Mouse (Mus musculus) lung, embryonic 15.5 days (tissue): ENCODE measurements around the gene Hoxc11. TPM values are rescaled to one million over a fixed set of nuclear protein-coding genes. Genes with fewer than 3 reads are reported as not detected.

Experiments used
- ATAC-seq: fragments of 200-750 bp; cut with Nextera tagmentation; 2 replicates; pipeline ENCODE4 v1.8.0; 2017; ENCODE audit warnings: moderate number of reproducible peaks, borderline replicate concordance; ENCODE audit not compliant: low FRiP score, low TSS enrichment; ENCODE audit errors: extremely low read depth
- H3K27ac ChIP-seq: fragments of 300-500 bp; sonication (generic); 2 replicates; pipeline ENCODE4 v1.5.1; 2015; ENCODE audit warnings: moderate library complexity, mild to moderate bottlenecking, inconsistent platforms
- H3K27me3 ChIP-seq: fragments of 300-500 bp; sonication (generic); 2 replicates; pipeline ENCODE4 v1.6.1; 2015; ENCODE audit warnings: inconsistent platforms
- H3K36me3 ChIP-seq: fragments of 300-500 bp; sonication (generic); 2 replicates; pipeline ENCODE4 v1.6.1; 2015; ENCODE audit warnings: inconsistent platforms
- H3K4me1 ChIP-seq: fragments of 300-500 bp; sonication (generic); 2 replicates; pipeline ENCODE4 v1.6.1; 2015; ENCODE audit warnings: inconsistent platforms
- H3K4me2 ChIP-seq: fragments of 300-500 bp; sonication (generic); 2 replicates; pipeline ENCODE4 v1.6.1; 2015; ENCODE audit warnings: inconsistent platforms, mild to moderate bottlenecking, moderate library complexity
- H3K4me3 ChIP-seq: fragments of 300-500 bp; sonication (generic); 2 replicates; pipeline ENCODE4 v1.5.1; 2015; ENCODE audit warnings: mild to moderate bottlenecking, inconsistent platforms
- H3K9ac ChIP-seq: fragments of 300-500 bp; sonication (generic); 2 replicates; pipeline ENCODE4 v1.6.1; 2015; ENCODE audit warnings: inconsistent platforms
- H3K9me3 ChIP-seq: fragments of 300-500 bp; sonication (generic); 2 replicates; pipeline ENCODE4 v1.6.1; 2016; ENCODE audit warnings: inconsistent platforms
- WGBS: fragments of 180-500 bp; shearing (Covaris S2); methylation state at CpG from one replicate; pipeline ENCODE4 v1.1.7; 2015; 5-methylcytosine and 5-hydroxymethylcytosine counted together
- polyA plus RNA-seq: library from polyadenylated mRNA; unstranded; fragments of >200 nt; fragmentation: Nextera tagmentation; extraction: Ambion mirVana; gene quantifications from 2 replicates; pipeline ENCODE4 v1.2.1, GENCODE M21; 2015

The Hoxc11 gene
- polyA plus RNA-seq, 1 experiment from 2014 or later: not detected

DNA sequence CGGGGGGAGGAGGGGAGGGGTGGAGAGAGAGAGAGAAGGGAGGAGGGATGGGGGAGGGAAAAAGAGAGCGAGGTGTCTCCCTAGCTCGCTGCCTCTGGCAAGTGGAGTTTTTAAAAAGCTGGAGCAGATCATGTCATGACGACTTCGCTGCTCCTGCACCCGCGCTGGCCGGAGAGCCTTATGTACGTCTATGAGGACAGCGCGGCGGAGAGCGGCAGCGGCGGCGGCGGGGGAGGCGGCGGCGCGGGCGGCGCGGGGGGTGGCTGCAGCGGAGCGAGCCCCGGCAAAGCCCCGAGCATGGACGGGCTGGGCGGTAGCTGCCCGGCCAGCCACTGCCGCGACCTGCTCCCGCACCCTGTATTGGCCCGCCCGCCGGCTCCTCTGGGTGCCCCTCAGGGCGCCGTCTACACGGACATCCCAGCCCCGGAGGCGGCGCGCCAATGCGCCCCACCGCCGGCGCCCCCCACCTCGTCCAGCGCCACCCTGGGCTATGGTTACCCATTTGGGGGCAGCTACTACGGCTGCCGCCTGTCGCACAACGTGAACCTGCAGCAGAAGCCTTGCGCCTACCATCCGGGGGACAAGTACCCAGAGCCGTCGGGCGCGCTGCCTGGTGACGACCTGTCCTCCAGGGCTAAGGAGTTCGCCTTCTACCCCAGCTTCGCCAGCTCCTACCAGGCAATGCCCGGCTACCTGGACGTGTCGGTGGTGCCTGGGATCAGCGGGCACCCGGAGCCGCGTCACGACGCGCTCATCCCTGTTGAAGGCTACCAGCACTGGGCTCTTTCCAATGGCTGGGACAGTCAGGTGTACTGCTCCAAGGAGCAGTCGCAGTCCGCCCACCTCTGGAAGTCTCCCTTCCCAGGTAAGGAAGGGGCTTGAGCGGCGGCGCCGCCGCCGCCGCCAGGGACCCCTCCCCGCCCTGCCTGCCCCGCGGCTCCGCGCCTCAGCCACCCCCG, 32.9 kb upstream of the Hoxc11 start, which contains the start of gene Hoxc13:
Gene Hoxc13 (plus strand): TSS at position 51 of the 959 bp plus-strand sequence.
- Histone ChIP-seq H3K4me2 (peak within 1 kb of the TSS; percentile 34), H3K9me3 (no peaks in the 10 kb centered on the region), H3K36me3 (no peaks in the 10 kb centered on the region), H3K4me1 (peaks cover 4% of the 10 kb centered on the region; the same call in 1 of the 2 replicates), H3K4me3 (peak within 1 kb of the TSS; percentile 20), H3K9ac (no peak within 1 kb of the TSS), H3K27ac (no peak within 1 kb of the TSS), H3K27me3 (peaks cover 99% of the 10 kb centered on the region)
- WGBS: 2% methylated on average over 68 of the region's 88 CpGs
- peak; percentile 59; the same call in 1 of the 2 replicates for ATAC-seq

DNA sequence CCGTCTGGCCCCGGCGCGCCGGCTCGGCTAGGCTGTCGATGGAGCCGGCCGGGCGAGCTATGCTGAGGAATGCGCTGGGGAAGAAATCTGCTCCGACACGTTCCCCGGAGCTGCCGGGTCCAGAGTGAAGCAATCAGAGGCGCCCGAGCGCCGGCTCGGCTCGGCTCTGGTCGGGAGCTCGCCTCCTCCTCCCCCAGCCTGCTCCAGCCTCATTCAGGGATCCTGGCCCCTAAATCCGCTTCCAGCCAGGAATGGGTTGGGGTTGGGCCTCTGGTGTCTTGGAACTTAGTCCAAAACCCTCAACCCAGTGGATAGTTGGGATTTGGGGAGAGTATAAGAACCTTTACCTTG, 32.2 kb upstream of the Hoxc11 start:
- Histone ChIP-seq H3K27me3 (peaks cover 99% of the 10 kb centered on the region), H3K27ac (no peak overlapping the region), H3K9me3 (no peaks in the 10 kb centered on the region), H3K4me1 (peaks cover 4% of the 10 kb centered on the region; the same call in 1 of the 2 replicates), H3K4me3 (no peak overlapping the region), H3K9ac (no peak overlapping the region), H3K4me2 (no peak overlapping the region), H3K36me3 (no peaks in the 10 kb centered on the region)
- ATAC-seq: peak; percentile 35; the same call in 1 of the 2 replicates
- 2% methylated on average over 24 of the region's 24 CpGs for WGBS

DNA sequence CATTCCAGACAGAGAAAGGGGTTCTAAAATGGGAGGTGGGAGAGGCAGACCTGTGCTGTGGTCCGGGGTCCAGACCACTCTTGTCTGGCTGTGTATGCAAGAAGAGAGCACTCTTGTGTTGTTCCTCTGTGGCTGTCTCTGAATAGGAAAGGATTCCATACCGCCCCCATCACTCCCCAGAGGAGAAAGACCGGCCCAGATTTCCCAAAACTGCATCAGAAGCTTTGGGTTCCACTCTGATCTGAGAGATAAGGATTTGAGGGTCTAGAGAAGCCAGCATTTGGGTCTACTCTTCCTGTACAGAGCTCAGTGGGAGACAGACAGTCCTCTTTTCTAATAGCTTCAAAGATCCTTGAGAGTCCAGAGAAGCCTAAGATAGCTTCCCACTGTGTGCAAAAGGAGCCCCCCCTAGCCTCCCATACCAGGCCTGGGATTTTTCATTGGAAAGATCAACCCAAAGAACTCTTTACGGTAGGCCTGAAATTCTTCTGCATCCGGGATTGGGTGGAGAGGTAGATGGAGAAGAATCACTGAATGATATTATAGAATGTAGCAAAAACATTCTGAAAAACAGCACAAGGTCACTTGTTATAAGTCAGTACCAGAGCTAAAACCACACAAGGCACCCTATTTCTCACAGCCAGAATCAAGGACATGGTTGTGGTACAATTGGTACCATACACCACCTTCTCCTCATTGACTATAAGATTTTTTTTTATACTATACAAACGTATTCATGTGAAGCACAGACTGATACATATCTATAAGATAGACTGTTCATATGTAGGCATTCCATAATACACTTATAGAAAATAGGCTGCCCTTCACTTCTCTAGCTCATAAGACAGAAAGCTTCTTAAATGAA, 31.4 kb upstream of the Hoxc11 start:
- no peak overlapping the region for H3K4me2 ChIP-seq
- 19% methylated on average over 6 of the region's 6 CpGs for WGBS

DNA sequence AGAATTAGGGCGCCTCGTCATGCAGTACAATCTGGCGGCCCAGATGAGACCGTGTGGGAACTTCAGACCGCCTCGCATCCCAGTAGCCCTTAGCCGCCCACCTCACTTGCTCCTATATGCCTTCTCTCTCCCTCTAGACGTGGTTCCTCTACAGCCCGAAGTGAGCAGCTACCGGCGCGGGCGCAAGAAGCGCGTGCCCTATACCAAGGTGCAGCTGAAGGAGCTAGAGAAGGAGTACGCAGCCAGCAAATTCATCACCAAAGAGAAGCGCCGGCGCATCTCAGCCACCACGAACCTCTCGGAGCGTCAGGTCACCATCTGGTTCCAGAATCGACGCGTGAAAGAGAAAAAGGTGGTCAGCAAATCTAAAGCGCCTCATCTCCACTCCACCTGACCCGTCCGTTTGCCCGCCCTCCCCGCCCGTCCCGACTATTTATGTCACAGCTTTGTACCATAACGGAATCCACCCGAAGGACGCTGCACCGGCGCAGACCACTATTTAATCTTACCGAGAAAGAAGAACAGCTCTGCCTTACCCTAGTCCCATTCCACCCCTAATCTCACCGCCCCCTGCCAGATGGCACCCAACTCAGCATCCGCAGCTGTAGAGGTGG, 27.1 kb upstream of the Hoxc11 start:
- H3K9me3 ChIP-seq: no peaks in the 10 kb centered on the region
- WGBS: under 1% methylated on average over 39 of the region's 40 CpGs

More for the DNA sequence above, 31.4 kb upstream of the Hoxc11 start:
- no peak for ATAC-seq
- Histone ChIP-seq H3K27me3 (peaks cover 99% of the 10 kb centered on the region), H3K4me1 (peaks cover 4% of the 10 kb centered on the region; the same call in 1 of the 2 replicates), H3K9me3 (no peaks in the 10 kb centered on the region), H3K4me3 (no peak overlapping the region), H3K27ac (no peak overlapping the region), H3K9ac (no peak overlapping the region), H3K36me3 (no peaks in the 10 kb centered on the region)

DNA sequence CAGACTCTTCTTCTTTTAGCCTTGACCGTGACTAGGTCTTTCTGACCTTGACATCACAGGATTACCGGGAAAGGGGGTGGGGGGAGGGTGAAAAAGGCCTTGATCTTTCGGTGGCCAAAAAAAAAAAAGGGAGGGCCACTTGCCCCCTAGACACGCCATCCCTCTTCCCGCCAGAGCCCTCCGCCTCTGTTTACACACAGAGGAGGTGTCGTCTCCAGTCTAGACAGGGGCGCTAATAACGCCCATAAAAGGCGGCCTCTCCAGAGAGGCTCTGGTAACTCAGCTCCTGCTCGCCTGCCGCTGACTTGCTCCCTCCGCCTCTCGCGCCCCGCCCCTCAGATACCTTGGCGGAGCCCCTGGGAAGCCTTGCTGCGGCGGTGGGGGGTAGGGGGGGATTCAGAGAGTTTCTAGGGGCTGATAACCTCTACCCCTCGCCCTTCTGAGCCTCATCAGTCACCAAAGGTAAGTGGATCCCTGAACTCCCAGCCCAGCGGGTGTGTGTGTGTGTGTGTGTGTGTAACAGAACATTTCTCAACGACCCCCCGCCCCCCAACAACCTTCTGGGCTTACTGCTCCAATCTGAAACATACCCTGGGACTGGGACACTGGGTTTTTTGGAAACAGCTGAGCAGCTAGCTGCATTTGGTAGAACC, 22.4 kb upstream of the Hoxc11 start:
- peaks cover 100% of the 10 kb centered on the region for H3K27me3 ChIP-seq
- no peak overlapping the region for H3K9ac ChIP-seq
- under 1% methylated on average over 23 of the region's 23 CpGs for WGBS
- no peaks in the 10 kb centered on the region for H3K9me3 ChIP-seq
- no peak for ATAC-seq
- no peak overlapping the region for H3K4me2 ChIP-seq
- H3K4me1 ChIP-seq: peaks cover 2% of the 10 kb centered on the region; the same call in 1 of the 2 replicates
- no peak overlapping the region for H3K27ac ChIP-seq
- H3K4me3 ChIP-seq: no peak overlapping the region
- H3K36me3 ChIP-seq: no peaks in the 10 kb centered on the region

More for the DNA sequence above, 27.1 kb upstream of the Hoxc11 start:
- Histone ChIP-seq H3K4me3 (no peak overlapping the region), H3K36me3 (no peaks in the 10 kb centered on the region), H3K9ac (no peak overlapping the region), H3K4me2 (no peak overlapping the region), H3K27me3 (peaks cover 99% of the 10 kb centered on the region), H3K27ac (no peak overlapping the region), H3K4me1 (no peaks in the 10 kb centered on the region)
- no peak for ATAC-seq

DNA sequence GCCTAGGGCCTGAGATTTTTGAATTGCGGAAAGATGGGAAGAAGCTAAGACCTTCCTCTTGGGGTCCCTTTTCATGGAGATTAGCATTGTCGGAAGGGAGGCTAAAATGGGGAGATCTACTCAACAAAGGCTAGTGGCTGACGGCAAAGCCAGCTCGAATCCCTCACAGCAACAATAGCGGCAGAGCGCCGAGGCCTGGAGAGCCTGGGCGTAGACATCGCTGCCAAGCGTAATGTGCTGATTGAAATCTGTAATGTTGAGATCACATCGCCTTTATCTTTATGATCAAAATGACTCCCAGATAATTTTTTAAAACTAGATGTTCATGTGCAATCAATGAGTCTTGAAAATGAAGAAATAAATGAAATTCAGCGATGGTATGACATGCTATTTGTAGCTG, 19.8 kb upstream of the Hoxc11 start:
- Histone ChIP-seq H3K36me3 (no peaks in the 10 kb centered on the region), H3K27ac (no peak overlapping the region), H3K4me3 (no peak overlapping the region), H3K9me3 (no peaks in the 10 kb centered on the region), H3K4me2 (no peak overlapping the region), H3K27me3 (peaks cover 100% of the 10 kb centered on the region), H3K4me1 (peaks cover 2% of the 10 kb centered on the region; the same call in 1 of the 2 replicates), H3K9ac (no peak overlapping the region)
- ATAC-seq: no peak
- WGBS: 2% methylated on average over 12 of the region's 12 CpGs

DNA sequence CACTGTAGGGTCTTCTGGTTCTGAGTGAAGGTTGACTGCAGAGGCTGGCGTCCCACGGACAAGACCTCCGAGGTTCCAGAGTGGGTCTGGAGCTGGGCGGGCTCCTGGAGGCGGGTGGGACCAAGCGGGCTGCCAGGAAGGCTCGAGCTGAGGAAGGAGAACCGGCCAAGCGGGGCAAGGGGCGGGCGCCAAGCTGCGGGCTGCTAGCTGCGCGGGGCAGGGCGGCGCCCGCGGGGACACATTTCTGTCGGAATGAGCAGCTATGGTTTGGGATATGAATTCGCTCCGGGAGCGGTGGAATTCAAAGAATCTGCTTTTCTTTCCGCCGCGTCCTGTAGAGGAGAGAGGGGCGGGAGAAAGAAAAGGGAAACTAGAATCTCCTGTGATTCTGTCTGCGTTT, 19.3 kb upstream of the Hoxc11 start:
- Histone ChIP-seq H3K9me3 (no peaks in the 10 kb centered on the region), H3K27ac (no peak overlapping the region), H3K4me3 (no peak overlapping the region), H3K27me3 (peaks cover 100% of the 10 kb centered on the region), H3K4me1 (peaks cover 2% of the 10 kb centered on the region; the same call in 1 of the 2 replicates), H3K4me2 (no peak overlapping the region), H3K36me3 (no peaks in the 10 kb centered on the region), H3K9ac (no peak overlapping the region)
- ATAC-seq: no peak
- WGBS: under 1% methylated on average over 26 of the region's 27 CpGs

DNA sequence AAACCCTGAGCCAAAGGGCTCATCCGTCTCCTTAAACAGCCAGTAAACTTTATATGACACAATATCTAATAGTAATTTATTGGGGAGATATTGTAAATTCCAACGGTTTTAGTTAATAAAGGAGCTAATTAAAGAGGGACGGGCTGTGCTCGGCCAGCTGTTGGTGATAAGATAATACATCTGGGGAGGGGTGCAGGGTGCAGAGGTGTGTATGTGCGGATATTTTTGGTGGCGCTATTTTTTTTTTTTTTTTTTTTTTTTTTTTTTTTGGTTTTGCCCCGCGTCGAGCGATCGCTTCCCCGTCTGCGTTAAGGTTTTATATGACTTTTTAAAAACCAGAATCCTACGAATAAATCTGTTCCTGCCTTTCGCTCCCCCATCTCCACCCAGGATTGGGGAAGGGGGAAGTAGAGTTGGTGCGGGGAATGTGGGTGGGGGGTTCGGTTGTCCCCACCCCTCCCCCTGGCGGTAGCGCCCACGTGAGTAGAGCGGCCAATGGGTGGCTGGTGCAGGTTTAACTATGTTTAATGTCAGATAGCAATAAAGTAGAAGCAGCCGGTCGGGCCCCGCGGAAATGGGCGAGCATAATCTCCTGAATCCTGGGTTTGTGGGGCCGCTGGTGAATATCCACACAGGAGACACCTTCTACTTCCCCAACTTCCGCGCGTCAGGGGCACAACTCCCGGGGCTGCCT, 17.8 kb upstream of the Hoxc11 start, which contains the start of gene Hoxc12:
Gene Hoxc12 (plus strand): TSS at position 479 of the 694 bp plus-strand sequence.
- H3K9me3 ChIP-seq: no peaks in the 10 kb centered on the region
- under 1% methylated on average over 31 of the region's 31 CpGs for WGBS
- H3K36me3 ChIP-seq: no peaks in the 10 kb centered on the region
- ATAC-seq: no peak
- H3K9ac ChIP-seq: no peak within 1 kb of the TSS
- no peak within 1 kb of the TSS for H3K4me2 ChIP-seq
- H3K4me1 ChIP-seq: peaks cover 2% of the 10 kb centered on the region; the same call in 1 of the 2 replicates
- no peak within 1 kb of the TSS for H3K27ac ChIP-seq
- H3K4me3 ChIP-seq: no peak within 1 kb of the TSS
- H3K27me3 ChIP-seq: peaks cover 100% of the 10 kb centered on the region

DNA sequence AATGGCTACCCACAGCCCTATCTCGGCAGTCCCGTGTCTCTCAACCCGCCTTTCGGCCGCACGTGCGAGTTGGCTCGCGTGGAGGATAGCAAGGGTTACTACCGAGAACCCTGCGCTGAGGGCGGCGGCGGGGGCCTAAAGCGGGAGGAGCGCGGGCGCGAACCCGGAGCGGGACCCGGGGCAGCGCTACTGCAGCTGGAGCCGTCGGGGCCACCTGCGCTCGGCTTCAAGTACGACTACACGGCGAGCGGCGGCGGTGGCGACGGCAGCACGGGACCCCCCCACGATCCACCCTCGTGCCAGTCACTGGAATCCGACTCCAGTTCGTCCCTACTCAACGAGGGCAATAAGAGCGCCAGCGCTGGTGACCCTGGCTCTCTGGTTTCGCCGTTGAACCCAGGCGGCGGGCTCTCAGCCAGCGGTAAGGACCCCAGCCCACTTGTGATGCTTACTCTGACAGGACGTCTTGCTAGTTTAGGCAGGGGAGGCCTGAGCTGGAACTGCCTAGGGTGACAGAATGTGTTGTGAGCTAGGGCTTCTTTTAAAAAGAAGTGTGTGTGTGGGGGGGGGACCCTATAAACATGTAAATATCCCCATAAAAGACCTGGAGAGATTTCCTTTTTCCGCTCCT, 17.1 kb upstream of the Hoxc11 start:
- H3K9ac ChIP-seq: no peak overlapping the region
- peaks cover 2% of the 10 kb centered on the region; the same call in 1 of the 2 replicates for H3K4me1 ChIP-seq
- peaks cover 100% of the 10 kb centered on the region for H3K27me3 ChIP-seq
- no peak overlapping the region for H3K4me2 ChIP-seq
- H3K4me3 ChIP-seq: no peak overlapping the region
- no peak for ATAC-seq
- H3K27ac ChIP-seq: no peak overlapping the region
- H3K36me3 ChIP-seq: no peaks in the 10 kb centered on the region
- H3K9me3 ChIP-seq: no peaks in the 10 kb centered on the region
- 2% methylated on average over 50 of the region's 50 CpGs for WGBS
